Mouse (Mus musculus): ENCODE results near the gene Plcg2. TPM values are rescaled to one million over a fixed set of nuclear protein-coding genes. Genes with fewer than 3 reads are reported as not detected.

Plcg2 gene
- total RNA-seq, 2 experiments from 2014 or later, result 7.6 to 8.5 TPM

DNA sequence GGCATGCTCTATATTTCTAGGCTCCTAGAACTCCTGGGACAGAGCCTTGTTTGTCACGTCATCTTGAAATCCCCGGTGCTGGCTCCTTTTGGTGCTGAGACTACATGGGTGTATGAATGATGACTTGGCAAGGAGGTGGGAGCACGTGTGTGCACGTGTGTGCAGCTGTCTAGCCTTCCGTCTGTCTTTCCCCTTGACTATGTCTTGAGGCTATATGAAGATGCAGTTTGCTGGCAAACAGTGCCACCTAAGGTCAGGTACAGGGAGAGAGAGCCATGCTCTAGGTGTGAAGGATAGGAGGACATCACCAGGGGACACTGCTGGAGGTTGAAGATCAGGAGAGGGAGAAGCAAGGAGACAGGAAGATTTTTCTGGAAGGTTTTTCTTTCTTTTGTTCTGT lies 49.9 kb downstream of the Plcg2 start:
- no peak for DNase-seq

DNA sequence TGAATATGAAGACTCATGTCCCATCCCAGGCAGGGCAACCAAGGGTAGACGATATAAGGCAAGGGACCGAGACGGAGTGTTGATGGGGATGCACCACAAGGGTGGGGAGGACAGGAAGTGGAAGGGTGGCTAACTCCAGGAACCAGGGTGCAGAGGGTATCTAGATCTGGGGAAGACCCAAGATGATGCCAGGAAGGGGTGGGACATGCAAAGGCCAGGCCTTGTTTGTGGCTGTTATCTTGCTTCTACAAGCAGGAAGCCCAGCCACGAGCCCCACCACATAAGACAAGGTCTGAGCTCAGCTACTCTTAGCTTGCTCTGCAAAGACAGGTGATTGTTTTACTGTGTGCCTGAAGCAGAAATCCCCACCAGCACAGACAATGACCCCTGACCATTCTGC lies 50.4 kb downstream of the Plcg2 start:
- DNase-seq, result peak; percentile 28 to 63

DNA sequence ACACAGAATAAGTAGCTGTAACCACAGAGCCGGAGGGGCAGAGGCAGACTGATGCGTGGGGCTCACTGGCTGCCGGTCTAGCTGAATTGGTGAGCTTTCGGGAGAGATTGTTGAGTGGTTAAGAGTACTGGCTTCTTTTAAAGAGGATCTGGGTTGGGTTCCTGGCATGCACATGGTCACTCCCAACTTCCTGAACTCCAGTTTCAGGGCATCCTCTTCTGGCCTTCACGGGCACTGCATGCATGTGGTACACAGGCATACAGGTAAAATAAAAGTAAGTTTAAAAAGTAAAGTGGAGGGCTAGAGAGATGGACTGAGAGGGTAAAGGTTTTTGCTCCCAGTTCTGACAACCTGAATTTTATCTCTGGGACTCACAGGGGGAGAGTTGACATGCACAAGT lies 52.4 kb downstream of the Plcg2 start:
- DNase-seq, result no peak

DNA sequence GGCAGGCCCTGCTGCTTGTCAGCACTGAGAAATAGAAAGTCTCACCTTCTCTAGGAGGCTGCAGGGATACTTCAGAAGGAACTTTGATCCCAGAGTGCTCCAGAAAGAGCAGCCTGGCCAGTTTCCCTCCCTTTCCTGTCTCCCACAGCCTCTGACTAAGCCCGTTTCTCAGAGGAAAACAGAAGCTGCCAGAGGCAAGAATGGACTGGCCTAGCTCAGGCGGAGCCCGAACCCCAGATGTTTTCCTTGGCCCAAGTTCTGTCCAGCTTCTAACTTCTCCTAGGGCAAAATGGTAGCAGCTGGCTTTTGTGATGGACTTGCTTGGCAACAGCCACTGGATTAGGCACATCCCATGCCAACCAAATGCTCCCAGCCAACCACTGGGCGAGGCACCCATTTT lies 62.9 kb downstream of the Plcg2 start:
- peak; percentile 59 to 78 for DNase-seq

DNA sequence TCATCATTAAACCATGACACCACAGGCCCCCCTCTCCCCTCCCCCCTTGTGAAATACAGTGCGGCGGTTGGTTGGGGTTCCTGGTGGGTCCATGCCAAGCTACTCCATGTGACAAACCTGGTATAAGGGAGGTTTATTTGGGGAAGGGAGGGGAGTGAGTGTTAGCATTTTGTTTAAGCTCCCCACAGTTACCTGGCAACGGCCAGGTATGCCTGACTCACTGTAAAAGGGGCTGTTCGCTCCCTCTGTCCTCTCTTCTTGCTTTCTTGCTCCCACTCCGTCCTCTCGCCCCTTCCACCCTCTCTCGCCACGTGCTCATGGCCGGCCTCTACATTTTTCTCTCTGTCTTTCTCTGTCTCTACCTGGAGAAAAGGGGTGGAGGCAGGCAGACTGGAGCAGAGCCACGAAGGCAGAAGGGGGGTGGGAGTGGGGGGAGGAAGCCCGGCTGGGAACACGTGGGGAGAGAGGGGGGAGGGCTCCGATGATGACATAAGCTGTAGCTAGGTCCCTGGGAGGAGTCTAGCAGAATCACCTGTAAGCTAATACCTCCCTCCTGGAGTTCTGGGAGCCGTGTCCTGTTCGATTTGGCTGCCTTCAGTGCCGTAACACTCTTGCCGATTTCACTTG lies 63.8 kb downstream of the Plcg2 start:
- DNase-seq, result no peak

DNA sequence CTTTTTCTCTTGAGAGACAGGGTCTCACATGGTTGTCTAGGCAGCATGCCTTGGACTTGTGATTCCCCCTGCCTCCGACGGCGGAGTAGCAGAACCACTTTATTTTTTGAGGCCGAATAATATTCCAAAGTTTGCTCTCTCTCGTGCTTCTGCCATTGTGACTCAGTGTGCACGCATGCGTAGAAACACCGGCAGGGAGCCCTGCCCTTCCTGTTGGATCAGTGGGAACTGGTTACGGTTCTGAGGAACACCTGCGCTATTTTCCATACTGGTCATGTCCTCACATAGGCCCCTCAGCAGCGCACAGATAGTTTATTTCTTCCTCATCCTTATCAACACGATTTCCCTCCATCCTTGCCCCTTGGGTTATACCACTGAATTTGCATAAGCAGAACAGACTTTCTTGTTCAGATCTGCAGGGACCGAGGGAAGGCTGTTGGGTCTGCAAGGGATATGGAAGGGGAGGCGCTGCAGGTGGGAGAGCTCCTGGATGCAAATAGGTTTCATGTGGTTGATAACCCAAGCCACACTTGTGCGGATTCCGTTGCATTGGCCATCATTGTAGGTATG lies 64.4 kb downstream of the Plcg2 start:
- DNase-seq, result no peak

DNA sequence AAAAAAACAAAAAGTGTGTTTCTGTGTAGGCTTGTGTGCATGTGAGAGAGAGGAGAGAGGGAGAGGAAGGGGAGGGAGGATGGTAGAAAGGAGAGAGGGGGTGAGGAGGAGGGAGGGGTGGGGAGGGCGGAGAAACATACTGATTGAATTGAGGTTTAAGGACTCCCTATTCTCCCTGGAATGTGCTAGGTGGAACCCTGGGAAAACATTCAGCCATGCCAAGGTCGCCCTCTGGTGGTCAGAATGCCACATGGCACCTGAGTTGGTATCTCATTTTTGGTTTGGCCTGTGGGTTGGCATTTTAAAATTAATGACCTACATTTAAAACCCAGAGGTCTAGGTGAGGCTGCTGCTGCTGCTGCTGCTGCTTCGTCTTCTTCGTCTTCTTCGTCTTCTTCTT lies 71.3 kb downstream of the Plcg2 start:
- DNase-seq, result peak; percentile 55 to 85

DNA sequence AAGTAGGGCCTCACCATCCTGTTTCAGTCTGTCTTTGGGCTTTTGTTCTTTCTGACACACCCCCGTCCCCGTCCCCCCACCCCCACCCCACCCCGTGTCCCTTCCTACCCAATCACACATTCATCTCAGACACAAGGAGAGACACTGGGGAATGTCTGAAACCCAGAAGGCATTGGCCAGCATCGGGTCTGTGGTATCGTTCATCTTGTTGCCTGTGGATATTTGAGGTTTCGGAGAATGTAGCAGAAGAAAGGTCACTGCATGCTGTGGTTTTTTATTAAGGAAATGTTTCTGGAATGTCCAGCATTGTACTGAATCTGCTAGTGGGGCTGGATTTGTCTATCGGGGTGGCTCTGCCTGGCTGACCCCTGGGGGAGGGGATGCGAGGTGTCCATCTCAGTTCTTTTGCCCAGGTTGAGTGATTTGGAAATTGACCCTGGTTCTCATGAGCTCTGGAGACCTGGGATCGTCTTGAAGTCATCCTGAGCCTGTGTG lies 78.2 kb downstream of the Plcg2 start:
- no peak for DNase-seq

DNA sequence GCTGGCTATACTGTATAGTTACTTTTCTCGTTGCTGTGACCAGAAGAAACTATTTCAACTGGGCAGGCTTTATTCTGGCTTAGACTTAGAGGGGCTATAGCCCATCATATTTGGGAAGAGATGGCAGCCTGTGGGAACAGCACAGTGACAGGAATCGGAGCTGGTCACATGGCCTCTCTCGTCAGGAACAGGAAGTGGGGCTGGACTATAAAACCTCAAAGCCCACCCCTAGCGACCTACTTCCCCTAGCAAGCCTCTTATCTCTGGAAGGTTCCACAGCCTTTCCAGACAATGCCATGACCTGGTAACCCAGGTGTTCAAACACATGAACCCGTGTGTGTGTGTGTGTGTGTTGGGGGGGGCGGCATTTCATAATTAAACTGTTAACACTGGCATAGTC lies 79.0 kb downstream of the Plcg2 start:
- no peak for DNase-seq

DNA sequence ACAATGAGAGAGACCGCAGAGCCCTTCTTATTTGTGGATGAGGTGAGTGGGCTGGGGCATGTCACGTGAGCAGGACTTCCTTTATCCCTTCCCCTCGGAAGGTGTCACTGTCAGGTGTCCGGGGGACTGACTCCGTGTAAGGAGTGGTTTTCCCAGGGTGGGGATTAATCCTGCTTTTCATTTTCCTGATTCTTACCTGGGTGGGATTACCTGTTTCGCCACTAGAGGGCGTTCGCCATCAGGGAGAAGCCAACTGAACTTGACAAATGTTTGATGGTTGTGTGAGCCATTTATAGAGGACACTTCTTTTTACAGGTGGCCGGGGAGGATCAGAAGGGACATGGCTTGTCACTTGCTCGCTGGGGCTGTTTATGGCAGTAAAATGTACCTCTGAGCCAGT lies 79.8 kb downstream of the Plcg2 start:
- DNase-seq, result no peak

DNA sequence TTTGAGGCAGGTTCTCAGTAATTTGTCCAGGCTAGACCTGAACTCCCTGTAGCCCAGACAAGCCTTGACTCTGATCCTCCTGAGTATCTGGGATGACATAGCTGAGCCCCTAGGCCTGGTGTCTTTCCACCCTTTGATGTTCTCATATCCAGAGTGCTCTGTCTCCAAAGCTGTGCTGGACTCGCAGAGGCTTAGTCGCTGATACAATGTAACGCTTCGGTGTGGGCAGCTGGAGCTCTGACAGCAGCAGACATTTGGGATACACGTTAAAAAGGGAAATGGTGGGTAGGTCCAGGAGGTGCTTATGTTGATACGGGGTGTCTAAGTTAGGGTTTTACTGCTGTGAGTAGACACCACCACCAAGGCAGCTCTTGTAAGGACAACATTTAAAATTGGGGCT lies 80.8 kb downstream of the Plcg2 start:
- no peak for DNase-seq

DNA sequence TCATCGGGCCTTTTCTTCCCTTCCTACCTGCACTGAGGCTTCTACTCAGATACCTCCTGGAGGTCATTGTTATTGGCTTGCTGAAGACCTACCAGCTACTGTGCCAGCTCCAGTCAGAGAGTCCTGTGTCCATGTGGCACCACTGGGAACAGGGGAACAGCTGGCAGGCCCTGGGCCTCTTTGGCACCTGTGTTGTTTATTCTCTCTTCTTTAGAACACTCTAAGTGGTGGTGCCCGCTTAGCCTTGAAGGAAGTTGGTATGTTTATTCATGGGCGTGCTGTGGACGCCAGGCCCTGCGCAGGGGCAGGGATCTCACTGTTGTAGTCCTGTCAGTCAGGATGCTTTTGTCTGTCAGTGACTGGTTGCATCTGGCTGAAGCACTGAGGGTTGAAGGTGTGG lies 95.8 kb downstream of the Plcg2 start:
- no peak for DNase-seq

DNA sequence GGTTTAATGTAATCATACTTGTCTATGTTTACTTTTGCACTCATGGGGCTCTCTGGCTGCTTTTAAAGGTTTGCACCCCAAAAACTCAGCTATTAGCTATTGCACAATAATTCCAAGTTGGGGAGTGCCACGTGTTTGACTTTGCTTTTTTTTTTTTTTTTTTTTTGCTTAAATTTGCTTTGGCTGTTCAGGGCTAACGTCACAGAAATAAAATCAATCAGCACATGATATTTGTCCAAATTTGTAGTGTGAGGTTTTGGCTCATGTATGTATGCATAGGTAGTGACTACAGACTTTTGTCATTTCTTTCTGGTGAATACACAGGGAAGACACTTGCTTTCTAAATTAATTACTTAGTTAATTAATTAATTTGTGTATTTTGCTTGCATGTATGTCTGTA lies 96.9 kb downstream of the Plcg2 start:
- no peak for DNase-seq

DNA sequence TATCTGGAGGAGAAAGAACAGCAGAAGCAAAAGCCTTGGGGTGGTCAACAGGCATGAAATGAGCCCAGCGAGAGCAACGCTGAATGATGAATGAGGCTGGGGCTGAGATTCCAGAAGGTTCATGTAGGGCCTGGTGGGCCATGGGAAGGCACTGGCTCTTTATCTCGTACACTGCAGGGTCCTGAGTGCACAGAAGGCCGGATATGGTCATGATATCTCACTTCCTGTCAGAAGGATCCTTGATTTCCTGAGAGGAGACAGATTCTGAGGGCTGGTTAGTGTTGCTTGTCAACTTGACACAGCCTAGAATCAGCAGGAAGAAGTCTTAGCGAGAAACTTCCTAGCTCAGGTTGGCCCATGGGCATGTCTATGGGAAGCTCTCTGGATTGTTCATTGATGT lies 98.7 kb downstream of the Plcg2 start:
- DNase-seq, result no peak

DNA sequence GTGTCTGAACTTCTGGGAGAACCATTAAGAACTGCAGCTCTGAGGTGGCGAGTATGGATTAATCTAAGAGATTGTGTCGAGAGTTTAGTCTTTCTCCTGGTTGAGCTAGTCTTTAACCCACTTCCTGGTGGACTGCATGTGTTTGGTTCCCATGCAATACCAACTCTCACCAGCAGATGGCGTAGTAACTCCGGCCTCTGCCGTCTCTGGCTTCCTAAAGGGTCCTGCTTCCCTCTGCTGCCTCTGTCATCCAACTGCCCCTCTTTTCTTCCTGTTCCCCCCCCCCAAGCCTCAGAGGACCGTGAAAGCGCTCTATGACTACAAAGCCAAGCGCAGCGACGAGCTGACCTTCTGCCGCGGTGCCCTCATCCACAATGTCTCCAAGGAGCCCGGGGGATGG lies 102.7 kb downstream of the Plcg2 start:
- DNase-seq, result no peak

DNA sequence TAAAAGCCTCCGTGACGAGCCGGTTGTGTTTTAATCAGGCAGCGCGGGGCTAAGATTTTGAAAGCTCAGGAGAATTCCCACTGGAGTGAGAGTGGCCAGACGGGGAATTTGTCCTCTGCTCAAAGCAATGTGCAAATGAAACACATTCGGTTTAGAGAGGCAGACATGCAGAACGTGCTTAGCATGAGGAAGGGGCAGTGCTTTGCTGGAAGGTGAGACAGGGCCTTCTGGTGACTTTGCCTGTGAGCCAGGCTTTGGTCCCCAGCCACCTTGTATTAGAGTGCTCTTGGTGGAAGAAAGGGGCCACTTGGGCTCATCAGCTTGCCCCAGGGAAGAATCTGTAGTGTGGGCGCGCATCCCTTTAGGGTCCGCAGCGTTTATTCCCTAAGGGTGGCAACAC lies 106.0 kb downstream of the Plcg2 start:
- DNase-seq, result no peak

DNA sequence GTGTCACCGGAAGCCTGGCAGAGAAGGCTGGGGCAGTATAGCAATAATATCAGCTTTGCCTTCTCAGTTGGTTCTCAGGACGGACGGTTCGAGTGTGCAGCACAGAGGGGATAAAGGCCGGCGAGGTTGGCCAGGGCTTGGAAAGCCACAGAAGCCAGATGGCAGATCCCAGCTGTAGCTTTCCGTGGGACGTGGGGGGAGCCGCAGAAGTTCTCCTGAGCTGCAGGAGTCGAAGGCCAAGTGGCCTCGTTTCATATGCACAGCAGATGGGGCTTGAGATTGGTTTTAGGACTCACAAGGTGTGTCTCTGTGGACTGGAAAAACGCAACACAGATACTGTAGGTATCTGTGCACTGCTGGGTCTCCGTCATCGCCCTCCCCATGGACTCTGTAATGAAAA lies 106.6 kb downstream of the Plcg2 start:
- DNase-seq, result no peak

DNA sequence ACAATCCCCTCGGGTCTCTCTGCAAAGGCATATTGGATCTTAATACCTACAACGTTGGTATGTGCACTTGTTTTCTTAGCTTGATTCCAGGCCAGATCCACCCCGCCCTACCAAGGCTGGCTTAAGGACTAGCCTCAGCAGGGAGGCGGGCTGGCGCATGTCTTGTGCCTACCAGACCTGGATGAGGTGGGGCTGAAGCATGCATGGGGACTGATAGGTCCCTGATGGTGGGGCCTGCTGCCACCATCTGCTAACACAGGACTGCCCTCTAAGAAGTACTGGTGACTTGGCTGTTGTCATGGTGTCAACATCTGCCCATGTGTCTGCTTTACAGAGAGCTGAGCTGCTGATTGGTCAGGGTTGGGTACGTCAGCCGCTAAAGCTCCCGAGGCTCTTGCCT lies 107.1 kb downstream of the Plcg2 start:
- no peak for DNase-seq

DNA sequence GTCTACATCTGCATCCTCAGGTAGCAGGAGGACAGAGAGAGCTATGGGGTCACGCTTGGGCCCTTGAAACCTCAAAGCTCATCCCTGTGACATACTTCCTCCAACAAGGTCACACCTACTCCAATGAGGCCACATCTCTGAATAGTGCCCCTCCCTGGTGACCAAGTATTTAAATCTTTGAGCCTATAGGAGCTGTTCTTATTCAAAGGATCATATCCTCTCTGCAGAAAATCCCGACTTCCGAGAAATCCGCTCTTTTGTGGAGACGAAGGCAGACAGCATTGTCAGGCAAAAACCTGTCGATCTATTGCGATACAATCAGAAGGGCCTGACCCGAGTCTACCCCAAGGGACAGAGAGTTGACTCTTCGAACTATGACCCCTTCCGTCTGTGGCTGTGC lies 112.4 kb downstream of the Plcg2 start:
- no peak for DNase-seq

DNA sequence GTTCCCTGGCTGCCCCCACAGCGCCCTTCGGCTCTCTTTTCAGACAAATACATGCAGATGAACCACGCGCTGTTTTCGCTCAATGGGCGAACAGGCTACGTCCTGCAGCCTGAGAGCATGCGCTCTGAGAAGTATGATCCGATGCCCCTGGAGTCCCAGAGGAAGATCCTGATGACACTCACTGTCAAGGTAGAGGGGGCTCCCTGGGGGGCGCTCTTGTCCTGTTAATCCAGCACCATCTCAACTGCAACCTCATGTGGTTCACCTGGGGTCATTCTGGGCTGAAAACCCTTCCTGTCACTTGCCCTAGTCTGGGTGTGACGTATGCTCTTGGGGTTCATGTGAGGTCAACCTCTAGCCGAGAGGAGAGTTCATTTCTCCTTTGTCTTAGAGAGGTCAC lies 114.8 kb downstream of the Plcg2 start:
- no peak for DNase-seq

DNA sequence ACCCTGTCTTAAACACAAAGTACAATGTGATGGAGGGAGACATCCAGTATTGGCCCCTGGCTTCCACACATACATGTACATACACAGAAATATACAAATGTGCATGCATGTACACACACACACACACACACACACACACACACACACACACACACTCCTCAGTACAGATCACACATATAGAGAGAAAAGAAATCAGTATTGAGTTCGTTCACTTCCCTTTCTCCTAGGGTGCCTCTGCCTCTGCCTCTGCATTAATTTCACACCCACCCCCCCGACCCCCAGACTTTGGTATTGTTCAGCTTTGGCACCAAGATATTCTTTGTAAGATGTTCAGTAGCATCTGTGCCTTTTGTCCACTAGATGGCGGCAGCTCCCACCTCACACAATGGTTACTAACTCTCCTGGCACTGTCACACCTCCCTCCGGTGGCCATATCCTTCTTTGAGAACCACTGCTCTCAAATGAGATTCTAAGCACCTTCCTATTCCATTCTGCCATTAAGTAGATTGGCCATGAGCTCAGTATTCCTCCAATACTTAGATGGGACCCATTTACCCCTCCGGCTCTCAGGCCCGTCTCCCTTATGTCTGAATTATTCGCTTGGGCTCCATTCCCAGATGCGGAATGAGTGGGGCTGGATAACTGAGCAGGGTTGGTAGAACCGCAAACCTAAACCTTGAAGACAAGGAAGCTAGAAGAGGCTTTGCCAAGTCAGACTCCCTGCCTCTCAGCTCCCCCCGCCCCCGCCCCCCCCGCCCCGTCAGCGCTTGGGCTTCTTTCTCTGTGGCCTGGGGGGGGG lies 128.1 kb downstream of the Plcg2 start:
- DNase-seq, result peak; percentile 27 to 56

DNA sequence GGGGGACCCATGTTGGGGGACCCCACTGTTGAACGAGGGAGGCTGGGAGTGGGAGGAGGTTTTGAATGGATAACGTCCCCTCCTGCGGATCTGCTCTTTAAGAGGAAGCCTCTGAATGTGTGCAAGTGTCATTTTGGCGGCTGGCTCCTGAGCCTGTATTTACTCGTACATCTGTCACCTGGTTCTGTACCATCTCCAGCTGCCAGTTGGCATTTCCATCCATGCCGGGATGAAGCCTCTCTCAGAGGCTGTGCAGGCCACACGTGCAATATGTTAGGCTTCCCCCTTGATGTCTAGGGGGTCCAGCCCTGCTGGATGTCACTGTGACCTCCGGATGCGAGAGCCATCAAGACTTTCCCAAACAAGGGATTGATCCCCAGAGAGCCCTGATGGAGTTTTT lies 129.0 kb downstream of the Plcg2 start:
- DNase-seq, result no peak

DNA sequence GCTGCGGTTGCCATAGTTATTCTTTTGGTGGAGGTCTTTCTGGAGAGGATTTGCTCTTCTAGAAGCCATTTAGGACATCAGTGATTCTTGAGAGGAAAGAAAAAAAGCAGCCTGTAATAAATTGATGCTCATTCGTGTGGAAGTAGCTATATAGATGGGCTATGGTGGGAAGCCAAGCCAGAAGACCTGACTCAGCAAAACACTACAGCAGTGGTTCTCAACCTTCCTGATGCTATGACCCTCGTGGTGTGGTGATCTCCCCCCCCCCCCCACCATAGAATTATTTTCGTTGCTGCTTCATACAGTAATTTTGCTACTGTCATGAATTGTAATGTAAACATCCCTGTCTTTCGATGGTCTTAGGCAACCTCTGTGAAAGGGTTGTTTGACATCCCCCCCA lies 134.4 kb downstream of the Plcg2 start:
- DNase-seq, result no peak

DNA sequence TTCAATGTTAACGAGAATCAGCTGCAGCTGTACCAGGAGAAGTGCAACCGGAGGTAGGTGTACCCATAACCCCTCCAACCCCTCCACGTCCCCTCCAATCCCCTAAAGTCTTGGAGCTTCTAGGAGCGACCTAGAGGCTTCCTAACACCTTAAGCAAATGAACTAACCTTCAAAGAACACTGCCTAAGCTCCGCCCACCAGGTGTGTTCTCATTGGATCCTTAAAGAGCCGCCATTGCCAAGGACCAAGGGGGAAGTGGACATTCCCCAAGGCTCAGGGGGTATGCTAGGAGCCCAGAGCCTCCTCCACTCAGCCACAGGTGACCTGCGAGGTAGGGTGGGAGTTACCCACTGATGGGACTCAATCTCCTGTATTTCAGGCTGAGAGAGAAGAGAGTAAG lies 136.3 kb downstream of the Plcg2 start:
- no peak for DNase-seq
